16 mouse cellular contexts compared by ENCODE assay signal in genomic region chr8:11415089-11415488, GRCm38 (mm10).
A peak's percentile ranks its signal among the peaks of the same experiment; 100 is the strongest.
DNase-seq lines count a peak whose midpoint lies in the region; ATAC-seq and TF ChIP-seq lines count a peak whose summit lies in the region.
"Had no signal": no experiment of that assay in that cellular context is flagged by ENCODE, and none has a peak within 500 bp of the region (broad histone marks: within the 10 kb centered on the region; RNA-seq: fewer than 3 reads in every experiment).

No protein-coding gene starts in this region.

- no peaks in the 10 kb centered on the region for H3K27me3 ChIP-seq in midbrain, embryonic 14.5 days (ENCODE audit: control insufficient read depth, insufficient read depth, low read length)
- no peaks in the 10 kb centered on the region for H3K27me3 ChIP-seq in midbrain, embryonic 13.5 days
- H3K27me3 ChIP-seq: embryonic facial prominence, embryonic 13.5 days; limb, embryonic 12.5 days; lung, embryonic 15.5 days; midbrain, embryonic 12.5 days; neural tube, embryonic 15.5 days had no signal

- peaks cover 12% of the 10 kb centered on the region for H3K4me1 ChIP-seq in midbrain, embryonic 14.5 days (ENCODE audit: control insufficient read depth, insufficient read depth, low read length)
- peaks cover 27% of the 10 kb centered on the region for H3K4me1 ChIP-seq in midbrain, embryonic 13.5 days (replicated peaks)

- no peak overlapping the region for H3K9ac ChIP-seq in midbrain, embryonic 14.5 days (replicated peaks; ENCODE audit: low read length)
- H3K9ac ChIP-seq in midbrain, embryonic 13.5 days (replicated peaks): no peak overlapping the region
- H3K9ac ChIP-seq: embryonic facial prominence, embryonic 13.5 days; limb, embryonic 12.5 days; lung, embryonic 15.5 days; midbrain, embryonic 12.5 days; neural tube, embryonic 15.5 days had no signal

- H3K4me3 ChIP-seq in gastrocnemius, adult 2 months: no peak overlapping the region
- H3K4me3 ChIP-seq in midbrain, embryonic 14.5 days (replicated peaks; ENCODE audit: low read depth, low read length): no peak overlapping the region
- no peak overlapping the region for H3K4me3 ChIP-seq in midbrain, embryonic 13.5 days (replicated peaks)
- H3K4me3 ChIP-seq: embryonic facial prominence, embryonic 13.5 days; limb, embryonic 12.5 days; lung, embryonic 15.5 days; midbrain, embryonic 12.5 days; neural tube, embryonic 15.5 days had no signal

- H3K36me3 ChIP-seq in midbrain, embryonic 14.5 days (ENCODE audit: control insufficient read depth, insufficient read depth, low read length): no peaks in the 10 kb centered on the region
- no peaks in the 10 kb centered on the region for H3K36me3 ChIP-seq in midbrain, embryonic 13.5 days
- H3K36me3 ChIP-seq: midbrain, embryonic 12.5 days; neural tube, embryonic 15.5 days had no signal

- no peak for ATAC-seq in midbrain, embryonic 14.5 days (ENCODE audit: low FRiP score, low TSS enrichment)
- no peak for ATAC-seq in midbrain, embryonic 13.5 days

- peak; percentile 15; the same call in 1 of the 2 replicates for TF ChIP-seq CTCF in gastrocnemius, adult 2 months (IDR thresholded peaks at IDR 0.05)

- intact Hi-C loops in gastrocnemius, adult 2 months (cut with DNase I): no loop called here

- H3K27ac ChIP-seq in gastrocnemius, adult 2 months: no peak overlapping the region
- no peak overlapping the region for H3K27ac ChIP-seq in midbrain, embryonic 14.5 days (replicated peaks; ENCODE audit: low read depth, low read length)
- no peak overlapping the region for H3K27ac ChIP-seq in midbrain, embryonic 13.5 days
- H3K27ac ChIP-seq: embryonic facial prominence, embryonic 13.5 days; limb, embryonic 12.5 days; lung, embryonic 15.5 days; midbrain, embryonic 12.5 days; neural tube, embryonic 15.5 days had no signal

- H3K9me3 ChIP-seq in midbrain, embryonic 14.5 days (ENCODE audit: control insufficient read depth, low read length): no peaks in the 10 kb centered on the region
- no peaks in the 10 kb centered on the region for H3K9me3 ChIP-seq in midbrain, embryonic 13.5 days
- H3K9me3 ChIP-seq: embryonic facial prominence, embryonic 13.5 days; limb, embryonic 12.5 days; lung, embryonic 15.5 days; midbrain, embryonic 12.5 days; neural tube, embryonic 15.5 days had no signal

- H3K4me2 ChIP-seq in midbrain, embryonic 14.5 days (ENCODE audit: low read length): no peak overlapping the region
- H3K4me2 ChIP-seq in midbrain, embryonic 13.5 days (replicated peaks): no peak overlapping the region
- H3K4me2 ChIP-seq: embryonic facial prominence, embryonic 13.5 days; limb, embryonic 12.5 days; lung, embryonic 15.5 days; midbrain, embryonic 12.5 days; neural tube, embryonic 15.5 days had no signal

- no peak for DNase-seq in gastrocnemius, adult 2 months
- DNase-seq in gastrocnemius, adult 18-20 months (ENCODE audit: low spot score): no peak
- peak; percentile 60 for DNase-seq in midbrain, embryonic 14.5 days
- DNase-seq in brain, adult 2 months (ENCODE audit: low read depth, low spot score): peak; percentile 71
- peak; percentile 38 for DNase-seq in telencephalon, adult 2 months (ENCODE audit: low read depth, low spot score)
- DNase-seq in layer of hippocampus, adult 9-11 months: no peak
- DNase-seq: heart, adult 18-20 months; heart, postnatal 10 days; kidney, postnatal 10 days; thymus, postnatal 4 days had no signal

- WGBS in midbrain, embryonic 14.5 days: 89% methylated on average over 10 of the region's 10 CpGs
- WGBS in midbrain, embryonic 13.5 days: 89% methylated on average over 10 of the region's 10 CpGs

Comparison
In these comparisons a context has a peak if more than half of its experiments do, and no peak if none do; other contexts are left out.
1. DNase-seq: peak in midbrain, embryonic 14.5 days (single experiment), brain, adult 2 months (single experiment) and telencephalon, adult 2 months (single experiment); none in gastrocnemius, adult 2 months (single experiment), gastrocnemius, adult 18-20 months (single experiment) and layer of hippocampus, adult 9-11 months (single experiment).